Mouse (Mus musculus) brain, embryonic 14.5 days (tissue): ENCODE results near the gene Upk1b.

Experiments used
- CTCF ChIP-seq: fragments of 200-500 bp; IDR thresholded peaks from 2 replicates; pipeline ENCODE4 v1.5.1; 2012; ENCODE audit warnings: inconsistent platforms, mild to moderate bottlenecking, moderate library complexity, borderline replicate concordance; ENCODE audit not compliant: insufficient read depth, insufficient read length; ENCODE audit errors: extremely low read depth
- POLR2A ChIP-seq: fragments of 200-500 bp; IDR thresholded peaks from 2 replicates; pipeline ENCODE4 v1.6.1; 2012; ENCODE audit warnings: mild to moderate bottlenecking, inconsistent platforms, borderline replicate concordance; ENCODE audit not compliant: poor library complexity, insufficient read depth, insufficient read length, severe bottlenecking; ENCODE audit errors: extremely low read depth

DNA sequence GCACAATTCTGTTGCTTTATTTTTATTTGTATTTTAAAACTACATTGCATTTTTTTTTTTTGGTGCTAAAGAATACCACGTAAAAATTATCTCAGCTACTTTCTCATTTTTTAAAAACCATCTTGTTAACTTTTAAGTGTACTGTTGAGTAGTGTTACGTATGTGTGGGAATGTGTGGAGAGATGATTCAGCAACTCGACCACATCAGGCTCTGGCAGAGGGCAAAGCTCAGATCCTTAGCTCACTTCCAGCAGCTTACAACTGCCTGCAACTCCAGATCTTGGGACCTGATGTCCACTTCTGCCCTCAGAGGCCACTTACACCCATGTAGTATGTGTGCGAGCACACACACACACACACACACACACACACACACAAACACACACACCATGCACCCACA is 43.6 kb downstream of the Upk1b start:
- TF ChIP-seq POLR2A (no peak), CTCF (no peak)
